Mouse (Mus musculus): ENCODE measurements around the gene Ilkap.

Gene Ilkap

GRCm38 (mm10) chr1:91352277-91352676 is 46.3 kb downstream of the Ilkap start:
- DNase-seq = no peak

- no peak for DNase-seq
Measured at GRCm38 (mm10) chr1:91351249-91351648, 47.4 kb downstream of the Ilkap start.

- DNase-seq = no peak
Measured at GRCm38 (mm10) chr1:91350841-91351240, 47.8 kb downstream of the Ilkap start, which contains the start of gene Klhl30. Gene Klhl30, plus strand, starts transcription at chr1:91351016.

GRCm38 (mm10) chr1:91346892-91347291 is 51.7 kb downstream of the Ilkap start:
- peak in 1 of 2 experiments; percentile 73 for DNase-seq

GRCm38 (mm10) chr1:91344921-91345685 is 53.5 kb downstream of the Ilkap start:
- DNase-seq = peak; percentile 60 to 79

- no peak for DNase-seq
Measured at GRCm38 (mm10) chr1:91344001-91344400, 54.6 kb downstream of the Ilkap start.

GRCm38 (mm10) chr1:91337355-91337754 is 61.3 kb downstream of the Ilkap start:
- DNase-seq = no peak

GRCm38 (mm10) chr1:91333582-91333981 is 65.0 kb downstream of the Ilkap start:
- DNase-seq = no peak

GRCm38 (mm10) chr1:91332102-91332501 is 66.5 kb downstream of the Ilkap start:
- DNase-seq = no peak

- DNase-seq = no peak
Measured at GRCm38 (mm10) chr1:91325488-91326042, 73.0 kb downstream of the Ilkap start.

GRCm38 (mm10) chr1:91324646-91325045 is 74.0 kb downstream of the Ilkap start:
- no peak for DNase-seq
